Mouse (Mus musculus): Measurements from ENCODE around the gene Zfp109. TPM values are rescaled to one million over a fixed set of nuclear protein-coding genes. Genes with fewer than 3 reads are reported as not detected.

Zfp109 gene
- total RNA-seq, 2 experiments from 2014 or later = 6.1 to 6.3 TPM

DNA sequence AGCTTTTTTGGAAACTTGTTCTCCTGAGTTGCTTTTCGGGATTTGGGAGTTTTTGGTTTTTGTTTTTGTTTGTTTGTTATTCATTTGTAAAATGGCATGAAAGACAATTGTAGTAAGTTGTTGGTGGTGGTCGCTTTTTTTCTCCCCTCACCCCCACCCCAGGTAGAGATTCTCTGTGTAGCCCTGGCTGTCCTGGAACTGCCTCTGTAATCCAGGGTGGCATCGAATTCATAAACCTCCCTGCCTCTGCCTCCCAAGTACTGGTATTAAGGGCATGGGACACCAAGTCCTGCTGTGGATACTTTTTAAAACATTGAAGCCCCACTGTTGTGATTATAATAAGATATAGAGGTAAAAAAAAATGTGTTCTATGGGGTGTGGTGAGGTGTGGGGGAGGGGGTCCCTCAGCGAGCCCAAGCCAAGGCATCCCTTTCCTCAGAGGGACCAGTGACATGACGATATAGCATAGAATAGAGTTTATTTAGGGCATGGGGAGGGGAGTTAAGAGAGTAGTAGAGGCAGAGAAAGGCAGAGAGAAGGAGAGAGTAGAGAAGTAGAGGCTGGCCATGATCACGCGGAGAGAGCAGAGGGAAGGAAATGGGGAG, 29.0 kb downstream of the Zfp109 start:
- intact Hi-C loops (cut with DNase I) = no loop called here
- no peak for DNase-seq

DNA sequence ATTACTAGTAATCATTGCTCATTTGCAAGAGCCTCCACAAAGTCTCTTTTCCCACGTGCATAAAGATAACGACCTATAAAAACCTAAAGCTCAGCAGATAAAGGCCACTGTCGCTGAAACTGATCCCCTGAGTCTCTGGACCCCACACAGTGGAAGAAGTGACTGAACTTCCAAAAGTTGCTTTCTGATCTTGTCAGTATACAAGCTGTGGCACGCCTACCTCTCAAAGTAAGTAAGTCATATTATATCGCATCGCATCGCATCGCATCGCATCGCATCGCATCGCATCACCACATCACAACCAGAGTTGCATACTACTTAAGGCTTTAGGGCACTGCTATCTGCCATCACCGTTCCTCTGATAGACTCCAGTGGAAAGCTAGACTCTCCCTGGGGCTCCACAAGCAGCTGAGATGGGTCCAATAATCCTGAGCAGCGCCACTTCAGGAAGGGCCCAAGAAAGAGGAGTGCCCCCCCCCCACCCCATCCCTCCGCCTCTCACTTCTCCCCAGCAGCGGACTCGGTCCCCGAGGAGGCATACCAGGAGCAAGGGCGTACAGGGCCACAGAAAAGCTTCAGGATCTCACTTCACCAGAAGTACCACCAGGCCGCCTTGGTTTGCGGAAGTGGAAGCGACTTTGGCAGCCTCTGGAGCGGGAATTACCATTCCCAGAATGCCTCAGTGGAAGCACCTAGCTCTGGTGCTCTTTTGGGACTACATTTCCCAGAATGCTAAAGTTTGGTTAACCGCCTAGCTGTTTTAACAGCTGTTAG, 29.7 kb downstream of the Zfp109 start:
- intact Hi-C loops (cut with DNase I) = no loop called here

DNA sequence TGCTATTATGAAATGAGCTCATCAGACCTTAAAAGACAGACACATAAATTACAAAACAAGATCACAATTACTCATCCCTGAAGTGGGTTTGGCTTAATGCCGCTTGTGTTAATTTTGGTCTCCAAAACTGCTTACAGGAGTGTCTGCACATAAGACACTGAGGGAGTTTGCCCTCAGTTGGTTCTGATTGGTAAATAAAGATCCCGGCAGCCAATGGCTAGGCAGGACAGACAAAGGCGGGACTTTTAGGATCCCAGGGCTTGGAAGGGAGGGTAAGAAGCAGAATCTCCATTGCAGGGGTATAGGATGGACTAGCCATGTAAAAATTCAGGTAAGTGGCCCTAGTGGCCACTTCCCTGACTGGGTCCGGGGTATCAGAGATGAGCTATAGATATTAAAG, 40.4 kb downstream of the Zfp109 start:
- intact Hi-C loops (cut with DNase I) = no loop called here

More for the DNA sequence above, 29.7 kb downstream of the Zfp109 start:
- DNase-seq = peak; percentile 67

DNA sequence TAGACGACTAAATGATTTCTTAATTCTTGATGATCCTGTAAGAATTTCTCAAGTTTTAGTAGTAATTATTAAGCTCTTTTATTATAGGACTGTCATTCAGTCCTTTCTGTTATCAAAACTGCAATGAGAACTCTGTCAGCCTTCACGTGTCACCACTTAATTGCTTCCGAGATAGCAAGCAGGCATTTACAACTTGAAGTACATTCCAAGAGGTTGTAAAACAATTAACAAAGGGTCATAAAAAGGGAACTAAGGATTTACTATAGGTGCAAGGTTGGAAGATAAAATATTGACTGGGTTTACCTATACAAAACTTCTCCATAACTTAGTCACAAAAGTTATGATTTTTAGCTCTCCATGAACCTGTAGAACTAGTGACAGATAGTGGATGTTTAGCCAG, 44.2 kb downstream of the Zfp109 start:
- intact Hi-C loops (cut with DNase I) = no loop called here
- DNase-seq = no peak

More for the DNA sequence above, 40.4 kb downstream of the Zfp109 start:
- no peak for DNase-seq

DNA sequence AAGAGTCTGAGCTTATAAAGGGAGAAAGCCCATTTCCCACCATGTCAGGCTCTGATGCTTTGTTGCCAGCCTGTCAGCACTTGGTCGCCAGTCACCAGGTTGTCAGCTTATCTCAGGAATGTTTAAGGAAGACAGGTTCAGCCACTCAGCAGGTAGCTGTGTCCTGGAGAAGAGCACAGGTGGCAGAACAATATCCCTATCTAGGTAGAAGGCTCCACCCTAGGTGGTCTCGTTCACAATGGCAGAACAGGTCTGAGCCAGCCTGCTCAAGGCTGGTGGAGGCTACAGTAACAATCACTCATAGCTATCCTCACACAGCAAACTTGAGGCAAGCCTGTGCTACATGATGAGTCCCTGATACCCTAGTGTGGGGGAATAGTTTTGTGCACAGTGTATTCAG, 46.0 kb downstream of the Zfp109 start:
- intact Hi-C loops (cut with DNase I) = no loop called here
- no peak for DNase-seq

DNA sequence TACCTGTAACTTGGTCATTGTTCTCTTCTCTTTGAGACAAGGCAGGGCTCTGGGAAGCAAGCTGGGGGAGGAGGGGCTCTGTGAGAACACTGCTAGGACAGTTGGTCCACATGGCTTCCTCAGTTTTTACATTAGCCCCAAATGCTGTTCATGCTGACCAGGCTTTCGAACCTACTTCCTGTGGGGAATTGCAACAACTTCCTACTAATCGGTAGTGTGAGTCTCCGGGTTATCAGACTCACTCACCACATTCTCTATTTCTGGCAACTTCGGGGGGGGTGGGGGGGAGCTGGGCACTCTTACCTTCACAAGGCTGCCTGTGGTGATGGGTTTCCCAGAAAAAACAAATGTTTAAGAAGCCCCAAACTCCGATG, 47.8 kb downstream of the Zfp109 start:
- intact Hi-C loops (cut with DNase I) = no loop called here
- DNase-seq = no peak

DNA sequence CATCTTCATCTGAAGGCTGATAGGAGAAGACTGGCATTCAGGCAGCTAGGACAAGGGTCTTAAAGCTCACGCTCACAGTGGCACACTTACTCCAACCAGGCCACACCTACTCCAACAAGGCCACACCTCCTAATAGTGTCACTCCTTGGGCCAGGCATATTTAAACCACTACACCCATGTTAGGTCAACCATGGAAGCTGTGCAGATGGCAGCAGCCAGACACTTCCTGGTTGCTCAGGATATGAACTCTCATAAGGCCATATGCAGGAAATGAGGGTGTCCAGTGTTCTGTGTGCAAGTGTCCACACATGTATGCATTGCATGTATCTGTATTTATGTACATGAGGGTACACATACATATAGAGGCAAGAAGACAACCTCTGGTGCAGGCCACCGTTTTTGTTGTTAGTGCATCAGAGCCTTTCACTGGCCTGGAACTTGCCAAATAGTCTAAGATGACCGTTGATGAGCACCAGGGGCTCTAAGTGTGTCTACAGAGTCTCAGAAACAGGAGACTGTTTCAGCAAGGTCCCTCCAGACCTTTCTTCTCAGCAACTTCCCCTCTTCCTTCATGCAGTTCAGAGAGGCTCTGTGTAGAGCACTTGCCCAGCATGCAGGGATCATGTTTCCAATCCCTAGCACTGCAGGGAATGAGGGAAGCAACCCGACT, 48.3 kb downstream of the Zfp109 start:
- DNase-seq = no peak
- intact Hi-C loops (cut with DNase I) = no loop called here

DNA sequence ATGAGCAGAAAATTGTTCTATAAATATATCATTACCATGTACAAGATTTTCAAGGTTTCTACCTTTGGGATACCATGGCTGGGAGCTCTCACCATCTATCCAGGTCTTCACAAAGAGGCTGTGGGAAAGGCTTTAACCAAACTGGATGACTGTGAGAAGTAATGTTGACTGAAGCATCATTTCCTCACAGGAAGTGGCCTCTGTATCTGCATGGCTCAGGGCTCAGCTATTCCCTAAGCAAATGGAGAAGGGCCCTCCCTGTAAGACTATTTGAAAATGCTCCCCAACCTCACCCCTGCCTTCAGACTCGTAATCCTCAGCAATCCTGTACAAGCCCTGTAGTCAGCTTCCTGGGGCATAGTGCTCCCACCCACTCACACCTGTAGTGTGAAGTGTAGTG, 49.7 kb downstream of the Zfp109 start:
- intact Hi-C loops (cut with DNase I) = no loop called here
- DNase-seq = no peak

Other genes with a start within 250 kb of the Zfp109 start
- not detected for gene V1rd19, start 235.9 kb downstream of the Zfp109 start, total RNA-seq (2021)
- gene Vmn1r183, start 184.3 kb downstream of the Zfp109 start, total RNA-seq (2021) = not detected
- 10 to 100 TPM; 32.1 to 33.3 TPM for gene Zfp180, start 155.6 kb downstream of the Zfp109 start, total RNA-seq (2021)
- gene Zfp112, start 125.2 kb downstream of the Zfp109 start, total RNA-seq (2021) = 1 to 10 TPM; 6.6 to 8.1 TPM
- 10 to 100 TPM; 20.4 to 20.7 TPM for gene Zfp235, start 103.4 kb downstream of the Zfp109 start, total RNA-seq (2021)
- gene Zfp114, start 62.5 kb downstream of the Zfp109 start, total RNA-seq (2021) = 1 to 10 TPM; 5.2 to 6.2 TPM
- gene Zfp111, start 26.1 kb downstream of the Zfp109 start, total RNA-seq (2021) = 10 to 100 TPM; 10.1 to 12.0 TPM
- gene Zfp108, start 17.2 kb upstream of the Zfp109 start, total RNA-seq (2021) = 1 to 10 TPM; 6.4 to 7.3 TPM
- 1 to 10 TPM; 8.3 TPM for gene Zfp93, start 32.9 kb upstream of the Zfp109 start, total RNA-seq (2021)
- 10 to 100 TPM; 26.4 to 28.8 TPM for gene Zfp61, start 63.7 kb upstream of the Zfp109 start, total RNA-seq (2021)
- gene Zfp94, start 79.1 kb upstream of the Zfp109 start, total RNA-seq (2021) = 10 to 100 TPM; 12.3 to 13.4 TPM
- under 1 TPM in 1 of 2 experiments, not detected in 1; 0.46 TPM for gene Tescl, start 96.4 kb upstream of the Zfp109 start, total RNA-seq (2021)
- not detected for gene Lypd5, start 111.6 kb upstream of the Zfp109 start, total RNA-seq (2021)
- under 1 TPM; 0.34 to 0.48 TPM for gene Kcnn4, start 132.7 kb upstream of the Zfp109 start, total RNA-seq (2021)
- gene Smg9, start 162.1 kb upstream of the Zfp109 start, total RNA-seq (2021) = 10 to 100 TPM; 42.0 to 43.2 TPM
- not detected for gene Irgc1, start 214.7 kb upstream of the Zfp109 start, total RNA-seq (2021)
- gene Plaur, start 224.9 kb upstream of the Zfp109 start, total RNA-seq (2021) = 1 to 10 TPM; 1.0 to 1.2 TPM
- 100 to 1,000 TPM; 332 to 353 TPM for gene Cadm4, start 244.5 kb upstream of the Zfp109 start, total RNA-seq (2021)

All from left cerebral cortex, postnatal 4 days (tissue).